Mouse (Mus musculus) limb, embryonic 13.5 days (tissue): Measurements from ENCODE around the gene Vtcn1. TPM values are rescaled to one million over a fixed set of nuclear protein-coding genes. Genes with fewer than 3 reads are reported as not detected.

Experiments
- ATAC-seq: fragments of 200-750 bp; cut with Nextera tagmentation; 2 replicates; pipeline ENCODE4 v1.8.0; 2017; ENCODE audit warnings: low read depth, moderate number of reproducible peaks, moderate TSS enrichment; ENCODE audit not compliant: low FRiP score
- H3K27ac ChIP-seq: fragments of 300-500 bp; sonication (generic); 2 replicates; pipeline ENCODE4 v1.5.1; 2015; ENCODE audit warnings: inconsistent platforms, mild to moderate bottlenecking, moderate library complexity
- H3K27me3 ChIP-seq: fragments of 300-500 bp; sonication (generic); 2 replicates; pipeline ENCODE4 v1.6.1; 2015; ENCODE audit warnings: mild to moderate bottlenecking, inconsistent platforms
- H3K36me3 ChIP-seq: fragments of 300-500 bp; sonication (generic); 2 replicates; pipeline ENCODE4 v1.6.1; 2015; ENCODE audit warnings: inconsistent platforms, mild to moderate bottlenecking, moderate library complexity
- H3K4me1 ChIP-seq: fragments of 300-500 bp; sonication (generic); 2 replicates; pipeline ENCODE4 v1.6.1; 2015; ENCODE audit warnings: inconsistent platforms
- H3K4me2 ChIP-seq: fragments of 300-500 bp; sonication (generic); replicated peaks from 2 replicates; pipeline ENCODE4 v1.6.1; 2015; ENCODE audit warnings: inconsistent platforms, mild to moderate bottlenecking, moderate library complexity
- H3K4me3 ChIP-seq: fragments of 300-500 bp; sonication (generic); 2 replicates; pipeline ENCODE4 v1.5.1; 2015; ENCODE audit warnings: moderate library complexity, mild to moderate bottlenecking, inconsistent platforms
- H3K9ac ChIP-seq: fragments of 300-500 bp; sonication (generic); 2 replicates; pipeline ENCODE4 v1.6.1; 2015; ENCODE audit warnings: mild to moderate bottlenecking, inconsistent platforms
- H3K9me3 ChIP-seq: fragments of 300-500 bp; sonication (generic); 2 replicates; pipeline ENCODE4 v1.6.1; 2016; ENCODE audit warnings: inconsistent platforms
- WGBS: fragments of 180-500 bp; shearing (Covaris S2); methylation state at CpG from one replicate; pipeline ENCODE4 v1.1.7; 2015; 5-methylcytosine and 5-hydroxymethylcytosine counted together
- polyA plus RNA-seq: library from polyadenylated mRNA; unstranded; fragments of >200 nt; fragmentation: Nextera tagmentation; extraction: Ambion mirVana; gene quantifications from 2 replicates; pipeline ENCODE4 v1.2.1, GENCODE M21; 2015

Gene Vtcn1
- polyA plus RNA-seq, 1 experiment from 2014 or later = 0.11 TPM

- Histone ChIP-seq H3K4me3 (no peak overlapping the region), H3K9ac (no peak overlapping the region), H3K27ac (no peak overlapping the region), H3K4me2 (no peak overlapping the region), H3K4me1 (peaks cover 8% of the 10 kb centered on the region), H3K36me3 (peaks cover 75% of the 10 kb centered on the region), H3K9me3 (no peaks in the 10 kb centered on the region), H3K27me3 (no peaks in the 10 kb centered on the region)
- 93% methylated on average over 23 of the region's 23 CpGs for WGBS
- ATAC-seq = no peak
Observed at GRCm38 (mm10) chr3:100931332-100932076, 106.2 kb downstream of the Vtcn1 start.

GRCm38 (mm10) chr3:100932077-100932944 is 107.1 kb downstream of the Vtcn1 start:
- 77% methylated on average over 11 of the region's 11 CpGs for WGBS
- Histone ChIP-seq H3K4me2 (no peak overlapping the region), H3K27ac (no peak overlapping the region), H3K9me3 (no peaks in the 10 kb centered on the region), H3K27me3 (no peaks in the 10 kb centered on the region), H3K36me3 (peaks cover 82% of the 10 kb centered on the region), H3K4me1 (0 out of 2 replicates have a peak, but pooled peaks cover 2% of the 10 kb centered on the region), H3K9ac (no peak overlapping the region), H3K4me3 (no peak overlapping the region)
- no peak for ATAC-seq

GRCm38 (mm10) chr3:100935521-100935920 is 110.3 kb downstream of the Vtcn1 start:
- no peaks in the 10 kb centered on the region for H3K9me3 ChIP-seq
- no peak overlapping the region for H3K9ac ChIP-seq
- WGBS = 61% methylated on average over 6 of the region's 6 CpGs
- no peak for ATAC-seq
- H3K4me1 ChIP-seq = 0 out of 2 replicates have a peak, but pooled peaks cover 2% of the 10 kb centered on the region
- no peaks in the 10 kb centered on the region for H3K27me3 ChIP-seq
- peaks cover 90% of the 10 kb centered on the region for H3K36me3 ChIP-seq
- no peak overlapping the region for H3K4me3 ChIP-seq
- H3K4me2 ChIP-seq = no peak overlapping the region
- no peak overlapping the region for H3K27ac ChIP-seq

- Histone ChIP-seq H3K4me2 (no peak overlapping the region), H3K4me3 (no peak overlapping the region), H3K36me3 (peaks cover 90% of the 10 kb centered on the region), H3K9ac (no peak overlapping the region), H3K27me3 (no peaks in the 10 kb centered on the region), H3K9me3 (no peaks in the 10 kb centered on the region), H3K27ac (no peak overlapping the region), H3K4me1 (0 out of 2 replicates have a peak, but pooled peaks cover 2% of the 10 kb centered on the region)
- 93% methylated on average over 6 of the region's 6 CpGs for WGBS
- ATAC-seq = no peak
Observed at GRCm38 (mm10) chr3:100936201-100936600, 110.9 kb downstream of the Vtcn1 start.

- 0 out of 2 replicates have a peak, but pooled peaks cover 2% of the 10 kb centered on the region for H3K4me1 ChIP-seq
- no peak overlapping the region for H3K4me3 ChIP-seq
- WGBS = 90% methylated on average over 4 of the region's 4 CpGs
- H3K9ac ChIP-seq = no peak overlapping the region
- no peaks in the 10 kb centered on the region for H3K9me3 ChIP-seq
- no peak overlapping the region for H3K27ac ChIP-seq
- H3K36me3 ChIP-seq = peaks cover 86% of the 10 kb centered on the region
- no peak for ATAC-seq
- H3K27me3 ChIP-seq = no peaks in the 10 kb centered on the region
- H3K4me2 ChIP-seq = no peak overlapping the region
Observed at GRCm38 (mm10) chr3:100938211-100938610, 113.0 kb downstream of the Vtcn1 start.

GRCm38 (mm10) chr3:100940496-100941037 is 115.3 kb downstream of the Vtcn1 start:
- Histone ChIP-seq H3K27me3 (no peaks in the 10 kb centered on the region), H3K4me3 (no peak overlapping the region), H3K4me2 (no peak overlapping the region), H3K9ac (no peak overlapping the region), H3K36me3 (peaks cover 92% of the 10 kb centered on the region), H3K4me1 (no peaks in the 10 kb centered on the region), H3K9me3 (no peaks in the 10 kb centered on the region), H3K27ac (no peak overlapping the region)
- 88% methylated on average over 4 of the region's 4 CpGs for WGBS
- no peak for ATAC-seq

Other genes with a start within 250 kb of the Vtcn1 start
- 70.0 and 73.1 TPM in 2 replicates for gene Man1a2, start 140.0 kb upstream of the Vtcn1 start, polyA plus RNA-seq
- gene Trim45, start 96.7 kb downstream of the Vtcn1 start, polyA plus RNA-seq = 6.9 and 7.3 TPM in 2 replicates
- gene Ttf2, start 144.2 kb downstream of the Vtcn1 start, polyA plus RNA-seq = 16.8 and 17.5 TPM in 2 replicates
- gene Cd101, start 204.1 kb downstream of the Vtcn1 start, polyA plus RNA-seq = 0.11 TPM in 1 of 2 replicates, not detected in the other